Mouse (Mus musculus) naive thymus-derived CD4-positive, alpha-beta T cell, adult 2 months (primary cell): Measurements from ENCODE around the gene Pla2g7.

Experiments
- DNase-seq: peaks from one replicate; pipeline ENCODE4 v3.0.0-alpha.2; 2011; ENCODE audit warnings: low read depth

Gene Pla2g7

GRCm38 (mm10) chr17:43580456-43580855 is 12.6 kb downstream of the Pla2g7 start:
- no peak for DNase-seq

- no peak for DNase-seq
Observed at GRCm38 (mm10) chr17:43581012-43581467, 13.1 kb downstream of the Pla2g7 start.

GRCm38 (mm10) chr17:43584771-43585170 is 16.9 kb downstream of the Pla2g7 start:
- no peak for DNase-seq

- no peak for DNase-seq
Observed at GRCm38 (mm10) chr17:43587278-43587677, 19.4 kb downstream of the Pla2g7 start.

- DNase-seq, result no peak
Observed at GRCm38 (mm10) chr17:43589750-43590149, 21.9 kb downstream of the Pla2g7 start.

- no peak for DNase-seq
Observed at GRCm38 (mm10) chr17:43590531-43590930, 22.6 kb downstream of the Pla2g7 start.

- DNase-seq, result no peak
Observed at GRCm38 (mm10) chr17:43592296-43593291, 24.7 kb downstream of the Pla2g7 start.

GRCm38 (mm10) chr17:43597742-43598141 is 29.8 kb downstream of the Pla2g7 start:
- no peak for DNase-seq

- DNase-seq, result no peak
Observed at GRCm38 (mm10) chr17:43598706-43599105, 30.8 kb downstream of the Pla2g7 start.

GRCm38 (mm10) chr17:43606704-43607103 is 38.8 kb downstream of the Pla2g7 start:
- peak; percentile 61 for DNase-seq

- DNase-seq, result peak; percentile 56
Observed at GRCm38 (mm10) chr17:43611586-43611985, 43.7 kb downstream of the Pla2g7 start.

GRCm38 (mm10) chr17:43612221-43612620 is 44.3 kb downstream of the Pla2g7 start:
- no peak for DNase-seq

GRCm38 (mm10) chr17:43619156-43619555 is 51.3 kb downstream of the Pla2g7 start:
- no peak for DNase-seq

- no peak for DNase-seq
Observed at GRCm38 (mm10) chr17:43622076-43622475, 54.2 kb downstream of the Pla2g7 start.

- DNase-seq, result no peak
Observed at GRCm38 (mm10) chr17:43628246-43628645, 60.3 kb downstream of the Pla2g7 start.

- DNase-seq, result no peak
Observed at GRCm38 (mm10) chr17:43629026-43629495, 61.2 kb downstream of the Pla2g7 start.

GRCm38 (mm10) chr17:43629496-43630426 is 61.9 kb downstream of the Pla2g7 start, which contains the start of gene Tdrd6:
Gene Tdrd6 (minus strand): TSS chr17:43630299.
- no peak for DNase-seq

- no peak for DNase-seq
Observed at GRCm38 (mm10) chr17:43630427-43630760, 62.5 kb downstream of the Pla2g7 start.

GRCm38 (mm10) chr17:43637146-43637545 is 69.2 kb downstream of the Pla2g7 start:
- DNase-seq, result no peak

- no peak for DNase-seq
Observed at GRCm38 (mm10) chr17:43640825-43641224, 72.9 kb downstream of the Pla2g7 start.

- DNase-seq, result no peak
Observed at GRCm38 (mm10) chr17:43643191-43643590, 75.3 kb downstream of the Pla2g7 start.

GRCm38 (mm10) chr17:43644375-43644774 is 76.5 kb downstream of the Pla2g7 start:
- no peak for DNase-seq
